Mouse (Mus musculus): ENCODE measurements around the gene Ranbp10. TPM values are rescaled to one million over a fixed set of nuclear protein-coding genes. Genes with fewer than 3 reads are reported as not detected.
"Not testable (repeated sequence)": the region's sequence is repeated elsewhere in the genome, so short reads cannot be mapped to it uniquely, and the experiment has no call there.

Gene Ranbp10
- total RNA-seq, 4 experiments from 2014 or later: 19.3 to 25.2 (median 23.0) TPM

- DNase-seq (ENCODE audit: low spot score in 2 of 2): no peak
These were observed 9.8 kb upstream of the Ranbp10 start for GRCm38 (mm10) chr8:105836991-105837390.

DNA sequence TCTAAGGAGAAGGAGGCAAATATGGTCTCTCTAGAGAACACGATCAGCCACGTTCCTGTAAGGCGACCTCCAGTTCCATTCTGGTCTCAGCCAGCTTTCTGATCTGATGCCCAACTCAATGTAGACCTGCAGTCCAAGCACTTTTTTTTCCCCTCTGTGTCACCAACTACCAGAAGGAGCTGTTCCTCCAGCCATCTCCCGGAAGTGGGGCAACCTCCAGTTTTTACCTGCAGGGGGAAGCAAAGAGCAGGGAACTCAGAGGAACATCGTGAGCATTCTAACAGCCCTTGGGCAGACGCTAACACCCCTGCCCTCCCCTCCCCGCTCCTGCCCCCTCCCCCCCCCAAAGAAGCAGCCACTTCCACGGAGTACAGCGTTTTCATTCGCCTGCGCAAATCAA is 8.2 kb upstream of the Ranbp10 start:
- DNase-seq (ENCODE audit: low spot score in 2 of 2): peak; percentile 72 to 76

GRCm38 (mm10) chr8:105833740-105834139 is 6.6 kb upstream of the Ranbp10 start:
- not testable (repeated sequence) for DNase-seq (ENCODE audit: low spot score in 2 of 2)

DNA sequence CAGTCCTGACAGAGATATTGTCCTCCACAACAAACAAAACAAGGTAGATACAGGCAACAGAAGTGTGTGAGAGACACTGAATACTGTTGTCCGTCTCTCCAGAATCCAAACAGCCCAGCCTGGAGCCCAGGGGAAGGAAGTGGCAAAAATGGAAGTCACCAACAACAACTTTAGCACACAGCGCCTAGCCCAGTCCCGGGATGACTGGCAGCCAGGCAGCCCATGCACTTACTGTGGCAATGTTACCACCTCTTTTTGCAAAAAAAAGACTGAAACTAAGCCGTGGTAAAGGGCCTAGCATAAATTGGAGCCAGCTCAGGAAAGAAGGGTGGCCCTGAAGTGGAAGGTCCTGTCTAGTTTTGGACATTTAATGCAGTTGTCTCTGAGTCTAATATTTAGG is 771 bp downstream of the Ranbp10 start:
- DNase-seq (ENCODE audit: low spot score in 2 of 2): no peak

DNA sequence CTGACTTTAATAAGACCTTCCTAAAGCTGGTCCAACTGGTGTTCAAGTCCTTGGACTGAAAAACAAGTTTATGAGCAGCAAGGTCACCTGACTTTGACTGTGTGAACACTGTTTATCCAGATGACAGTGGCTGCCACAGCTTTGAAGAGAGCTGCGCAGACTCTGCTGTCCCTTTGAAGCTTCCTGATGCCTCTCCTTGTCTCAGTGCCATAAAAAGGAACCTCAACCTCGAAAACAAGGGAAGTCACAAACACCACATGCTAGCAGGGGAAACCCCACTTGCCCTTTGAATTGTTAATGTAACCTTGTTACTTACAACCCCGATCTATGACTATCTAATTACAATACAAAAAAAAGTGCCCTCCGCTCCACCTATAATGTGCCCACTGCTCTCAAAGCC is 1.6 kb downstream of the Ranbp10 start:
- DNase-seq (ENCODE audit: low spot score in 2 of 2): no peak

DNA sequence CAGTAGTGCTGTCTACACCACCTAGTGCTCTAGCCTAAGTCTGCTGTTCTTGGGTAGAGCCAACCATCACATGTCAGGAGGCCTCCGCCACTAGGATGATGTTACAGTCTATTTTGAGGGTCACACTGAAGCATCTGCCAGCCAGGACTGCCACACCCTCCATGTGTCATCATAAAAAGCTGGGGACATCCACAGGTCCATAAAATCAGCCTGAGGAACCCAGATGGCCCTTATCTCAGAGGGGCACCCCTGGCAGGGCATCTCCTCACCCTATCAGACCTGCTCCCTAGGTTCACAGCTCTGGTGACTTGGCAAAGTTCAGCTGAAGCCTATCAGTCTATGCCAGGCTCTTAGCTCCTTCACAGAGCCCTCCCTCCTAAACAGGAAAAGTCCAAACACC is 6.2 kb downstream of the Ranbp10 start:
- peak; percentile 56 to 79 for DNase-seq (ENCODE audit: low spot score in 2 of 2)

GRCm38 (mm10) chr8:105819659-105820058 is 7.5 kb downstream of the Ranbp10 start:
- DNase-seq (ENCODE audit: low spot score in 2 of 2): no peak

DNA sequence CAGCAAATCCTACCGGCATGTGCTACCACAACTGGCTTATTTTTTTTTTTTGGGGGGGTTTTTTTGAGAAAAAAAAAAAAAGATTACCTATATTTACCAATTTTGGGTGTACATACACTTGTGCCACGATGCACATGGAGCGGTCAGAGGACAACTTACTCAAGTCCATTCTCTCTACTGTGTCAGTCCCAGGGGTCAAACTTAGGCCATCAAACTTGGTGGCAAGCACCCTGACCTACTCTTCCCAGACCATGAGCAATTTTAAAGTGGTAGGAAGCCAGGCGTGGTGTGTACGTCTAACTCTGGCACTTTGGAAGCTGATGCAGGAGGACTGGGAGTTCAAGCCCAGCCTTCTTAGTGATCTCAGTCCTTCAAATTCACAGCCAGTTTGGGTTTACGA is 13.9 kb downstream of the Ranbp10 start:
- no peak for DNase-seq (ENCODE audit: low spot score in 2 of 2)

- DNase-seq (ENCODE audit: low spot score in 2 of 2): no peak
These were observed 14.6 kb downstream of the Ranbp10 start for GRCm38 (mm10) chr8:105812511-105812910.

DNA sequence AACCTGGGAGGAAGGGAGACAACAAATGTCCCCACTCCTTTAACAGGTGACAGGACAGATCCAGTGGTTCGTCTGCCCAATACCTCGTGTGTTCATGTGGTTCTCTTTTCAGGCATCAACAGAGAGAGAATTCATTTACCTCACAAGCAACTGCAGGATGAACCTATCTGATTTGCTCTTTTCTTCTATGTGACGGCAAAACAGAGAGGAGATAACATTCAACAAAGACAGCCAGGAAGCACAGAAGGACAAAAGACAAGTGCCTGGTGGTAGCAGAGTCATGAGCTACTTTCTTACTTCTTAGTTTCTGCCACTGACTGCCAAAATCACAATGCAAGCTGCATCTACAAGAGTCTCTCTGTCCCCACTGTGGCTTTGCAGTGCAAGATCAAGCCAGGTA is 15.6 kb downstream of the Ranbp10 start:
- DNase-seq (ENCODE audit: low spot score in 2 of 2): no peak

- DNase-seq (ENCODE audit: low spot score in 2 of 2): no peak
These were observed 16.1 kb downstream of the Ranbp10 start for GRCm38 (mm10) chr8:105811061-105811460.

DNA sequence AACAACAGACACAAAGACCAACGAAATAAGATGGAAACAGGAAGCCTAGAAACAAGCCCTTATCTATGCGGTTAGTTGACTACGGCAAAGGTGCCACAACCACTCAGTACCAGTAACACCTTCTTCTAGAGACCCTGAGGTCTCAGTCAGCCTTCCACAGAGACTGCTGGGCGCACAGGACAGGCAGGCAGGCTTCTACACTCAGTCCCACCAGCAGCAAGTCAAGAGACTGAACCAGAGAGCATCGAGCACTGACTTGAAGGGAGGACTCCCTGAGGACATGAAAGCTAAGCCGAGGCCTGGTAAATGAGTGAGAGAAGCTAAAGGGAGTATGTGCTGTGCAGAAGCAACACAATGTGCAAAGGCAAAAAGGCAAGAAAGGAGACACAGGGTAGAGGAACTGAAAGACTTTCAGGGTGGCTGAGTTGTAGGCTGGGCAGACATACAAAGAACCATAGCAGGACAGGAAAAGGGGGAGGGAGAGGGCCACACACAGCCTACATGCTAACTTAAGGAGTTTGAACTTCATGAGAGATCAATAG is 16.8 kb downstream of the Ranbp10 start:
- DNase-seq (ENCODE audit: low spot score in 2 of 2): no peak

GRCm38 (mm10) chr8:105808480-105808879 is 18.7 kb downstream of the Ranbp10 start:
- DNase-seq (ENCODE audit: low spot score in 2 of 2): peak; percentile 36 to 62

GRCm38 (mm10) chr8:105807766-105808165 is 19.4 kb downstream of the Ranbp10 start:
- DNase-seq (ENCODE audit: low spot score in 2 of 2): no peak

DNA sequence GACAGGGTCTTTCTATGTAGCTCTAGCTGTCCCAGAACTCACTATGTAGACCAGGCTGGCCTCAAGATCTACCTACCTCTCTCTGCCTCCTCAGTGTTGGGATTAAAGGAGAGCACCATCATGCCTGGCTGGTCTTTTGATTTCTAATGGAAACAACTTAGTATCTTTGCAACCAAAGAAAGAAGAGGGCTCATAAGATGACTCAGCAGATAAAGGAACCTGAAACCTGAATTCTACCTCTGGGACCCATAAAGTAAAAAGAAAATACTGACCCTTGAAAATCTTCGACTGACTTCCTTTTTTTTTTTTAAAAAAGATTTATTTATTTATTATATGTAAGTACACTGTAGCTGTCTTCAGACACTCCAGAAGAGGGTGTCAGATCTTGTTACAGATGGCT is 21.2 kb downstream of the Ranbp10 start:
- DNase-seq (ENCODE audit: low spot score in 2 of 2): no peak

- DNase-seq (ENCODE audit: low spot score in 2 of 2): no peak
These were observed 21.8 kb downstream of the Ranbp10 start for GRCm38 (mm10) chr8:105805346-105805745.

- DNase-seq (ENCODE audit: low spot score in 2 of 2): no peak
These were observed 22.4 kb downstream of the Ranbp10 start for GRCm38 (mm10) chr8:105804797-105805196.

GRCm38 (mm10) chr8:105801153-105801904 is 25.8 kb downstream of the Ranbp10 start:
- DNase-seq (ENCODE audit: low spot score in 2 of 2): no peak

DNA sequence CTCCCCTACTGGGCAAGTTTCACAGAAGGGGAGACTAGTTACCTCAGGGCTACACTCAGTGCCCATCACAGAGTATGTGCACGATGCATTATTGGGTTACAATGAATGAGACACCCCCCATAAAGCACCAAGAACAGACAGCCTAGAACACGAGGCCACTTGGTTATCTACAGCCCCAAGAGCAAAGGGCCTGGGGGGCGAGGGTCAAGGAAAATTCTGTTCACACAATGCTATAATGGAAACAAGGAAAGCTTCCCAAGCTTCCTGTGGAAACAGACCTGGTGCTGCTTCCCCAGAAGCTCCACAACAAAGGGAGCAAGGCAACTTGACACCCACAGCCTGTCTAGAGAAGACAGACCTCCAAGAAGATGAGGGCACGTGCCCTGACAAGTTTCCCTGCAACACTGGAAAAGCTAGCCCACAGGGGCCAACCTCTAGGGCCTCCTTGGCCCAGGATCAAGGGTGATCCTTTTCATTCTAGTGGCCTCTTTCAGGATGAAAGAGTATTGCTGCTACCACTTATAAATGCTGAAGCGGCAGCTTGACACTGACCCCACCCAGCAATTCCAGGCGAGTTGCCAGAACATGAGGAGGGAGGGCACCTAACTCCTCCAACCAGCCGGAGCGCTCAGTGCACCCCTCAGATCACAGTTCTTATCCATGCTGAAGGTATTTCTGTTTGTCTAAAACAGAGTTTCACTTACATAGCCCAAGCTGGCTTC is 27.9 kb downstream of the Ranbp10 start:
- DNase-seq (ENCODE audit: low spot score in 2 of 2): peak; percentile 71 to 77

GRCm38 (mm10) chr8:105798408-105798807 is 28.7 kb downstream of the Ranbp10 start:
- DNase-seq (ENCODE audit: low spot score in 2 of 2): peak in 1 of 2 experiments; percentile 34

DNA sequence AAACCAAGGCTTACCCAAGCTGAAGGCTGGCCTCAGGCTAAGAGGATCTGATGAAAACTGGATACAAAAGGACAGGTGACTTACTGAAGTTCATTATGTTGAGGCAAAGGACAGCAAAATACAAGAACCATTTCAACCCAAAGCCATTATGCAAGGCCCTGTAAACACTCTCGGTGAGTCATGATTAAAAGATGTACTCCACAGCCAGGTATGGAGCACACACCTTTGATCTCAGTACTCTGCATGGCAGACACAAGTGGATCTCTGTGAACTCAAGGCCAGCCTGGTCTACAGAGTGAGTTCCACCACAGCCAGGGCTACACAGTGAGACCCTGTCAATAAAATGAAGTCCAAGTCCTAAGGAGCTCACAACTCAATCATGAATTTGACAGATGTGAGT is 31.4 kb downstream of the Ranbp10 start:
- no peak for DNase-seq (ENCODE audit: low spot score in 2 of 2)

DNA sequence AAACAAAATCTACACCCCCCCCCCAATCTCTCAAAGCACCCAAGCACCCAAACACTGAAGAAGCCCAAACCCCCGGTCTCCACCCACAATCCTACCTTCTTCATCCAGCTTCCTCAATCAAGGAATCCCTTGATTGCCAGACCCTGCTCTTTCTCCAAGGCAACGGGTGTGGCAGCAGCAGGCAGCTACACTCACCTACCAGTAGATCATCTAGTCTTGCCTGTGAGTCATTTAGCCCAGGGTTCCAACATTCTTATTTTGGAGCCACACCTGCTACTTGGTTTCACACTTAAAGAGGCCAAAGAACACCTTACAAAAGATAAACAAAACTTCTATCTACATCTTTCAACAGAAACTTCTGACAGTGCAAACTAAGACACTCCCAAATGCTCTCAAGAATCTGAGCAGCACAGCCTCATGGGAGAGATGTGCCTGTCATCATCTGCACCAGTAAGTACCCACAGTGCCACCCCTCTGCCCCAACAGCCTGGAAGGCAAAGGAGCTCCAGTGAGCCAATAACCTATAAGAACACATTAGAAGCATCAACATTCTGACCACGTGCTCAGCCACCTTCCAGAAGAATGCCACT is 33.0 kb downstream of the Ranbp10 start:
- DNase-seq (ENCODE audit: low spot score in 2 of 2): no peak

Measured in gastrocnemius, adult 8-10 months (tissue).